Mouse (Mus musculus): ENCODE measurements around the gene Olfr1260. TPM values are rescaled to one million over a fixed set of nuclear protein-coding genes. Genes with fewer than 3 reads are reported as not detected.

Gene Olfr1260
- polyA plus RNA-seq (2016; fragmentation: Nextera tagmentation; extraction: Ambion mirVana): not detected in 2 replicates

DNA sequence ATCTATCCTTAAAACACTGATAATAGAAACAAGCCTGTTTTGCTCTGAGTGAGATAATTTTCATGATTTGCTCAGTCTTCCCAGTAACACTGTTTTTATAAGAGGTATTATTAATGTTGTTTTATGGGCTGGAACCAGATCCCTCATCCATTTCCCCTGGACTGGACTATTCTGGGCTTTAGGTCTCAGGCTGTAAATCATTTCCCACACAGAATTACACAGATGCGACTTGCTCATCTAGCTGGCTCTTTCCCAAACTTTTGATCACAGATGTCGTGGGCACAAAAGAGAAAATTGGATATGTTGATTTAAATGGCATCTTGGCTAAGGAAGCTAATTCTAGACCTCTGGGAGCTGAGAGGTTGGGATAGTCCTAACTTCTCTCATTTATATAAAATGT lies at the start of gene Olfr1260:
TSS of gene Olfr1260 (plus strand) at position 157 of the 400 bp plus-strand sequence.
- no peaks in the 10 kb centered on the region for H3K36me3 ChIP-seq (replicated peaks)
- H3K27ac ChIP-seq: no peak within 1 kb of the TSS
- H3K4me3 ChIP-seq: no peak within 1 kb of the TSS
- WGBS: 87% methylated on average over 2 of the region's 2 CpGs
- no peaks in the 10 kb centered on the region for H3K4me1 ChIP-seq
- no peaks in the 10 kb centered on the region for H3K27me3 ChIP-seq (ENCODE audit: poor library complexity, severe bottlenecking)
- H3K9me3 ChIP-seq: no peaks in the 10 kb centered on the region
- DNase-seq (ENCODE audit: extremely low spot score, low spot score): no peak

- Histone ChIP-seq H3K27me3 (ENCODE audit: poor library complexity, severe bottlenecking) (no peaks in the 10 kb centered on the region), H3K9me3 (no peaks in the 10 kb centered on the region), H3K27ac (no peak within 1 kb of the TSS), H3K4me1 (no peaks in the 10 kb centered on the region), H3K36me3 (replicated peaks) (no peaks in the 10 kb centered on the region), H3K4me3 (no peak within 1 kb of the TSS)
- DNase-seq (ENCODE audit: extremely low spot score, low spot score): no peak
Measured at GRCm38 (mm10) chr2:89927009-89927408, 47.1 kb upstream of the Olfr1260 start, which contains the start of gene Olfr1258. Gene Olfr1258, plus strand, starts transcription at chr2:89927309.

DNA sequence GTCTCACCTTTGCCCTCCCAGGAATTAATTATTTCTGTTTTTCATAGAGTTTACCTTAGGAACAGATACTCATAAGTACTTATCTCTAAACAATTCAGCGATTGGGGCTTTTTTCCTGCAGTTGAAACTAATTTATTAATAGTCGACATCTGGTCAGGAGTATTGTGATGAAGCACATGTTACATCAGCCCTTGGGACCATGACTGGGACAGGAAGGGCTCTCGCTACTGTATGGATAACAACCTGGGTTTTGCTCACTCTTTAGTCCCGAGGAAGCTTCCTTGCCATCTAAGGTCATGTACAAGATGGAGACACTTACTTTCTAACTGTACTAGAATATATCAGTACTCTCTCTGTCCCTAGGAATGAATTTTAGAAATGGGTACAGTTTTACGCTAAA lies 25.6 kb upstream of the Olfr1260 start, which contains the start of gene Olfr1259:
TSS of gene Olfr1259 (minus strand) at position 101 of the 400 bp plus-strand sequence.
- H3K4me3 ChIP-seq: no peak within 1 kb of the TSS
- H3K4me1 ChIP-seq: no peaks in the 10 kb centered on the region
- WGBS: 90% methylated on average over 5 of the region's 5 CpGs
- no peak for DNase-seq (ENCODE audit: extremely low spot score, low spot score)
- no peaks in the 10 kb centered on the region for H3K9me3 ChIP-seq
- H3K27me3 ChIP-seq (ENCODE audit: poor library complexity, severe bottlenecking): no peaks in the 10 kb centered on the region
- no peak within 1 kb of the TSS for H3K27ac ChIP-seq
- H3K36me3 ChIP-seq (replicated peaks): no peaks in the 10 kb centered on the region

GRCm38 (mm10) chr2:89977709-89978108 lies 3.6 kb downstream of the Olfr1260 start:
- no peaks in the 10 kb centered on the region for H3K27me3 ChIP-seq (ENCODE audit: poor library complexity, severe bottlenecking)
- H3K36me3 ChIP-seq (replicated peaks): no peaks in the 10 kb centered on the region
- no peaks in the 10 kb centered on the region for H3K9me3 ChIP-seq
- WGBS: 79% methylated on average over 2 of the region's 2 CpGs
- no peak overlapping the region for H3K27ac ChIP-seq
- no peak for DNase-seq (ENCODE audit: extremely low spot score, low spot score)
- H3K4me1 ChIP-seq: no peaks in the 10 kb centered on the region
- no peak overlapping the region for H3K4me3 ChIP-seq

GRCm38 (mm10) chr2:89990921-89991320 lies 16.8 kb downstream of the Olfr1260 start, which contains the start of gene Olfr1261:
Gene Olfr1261, plus strand, starts transcription at chr2:89991221.
- no peak within 1 kb of the TSS for H3K27ac ChIP-seq
- DNase-seq (ENCODE audit: extremely low spot score, low spot score): no peak
- no peaks in the 10 kb centered on the region for H3K4me1 ChIP-seq
- H3K4me3 ChIP-seq: no peak within 1 kb of the TSS
- no peaks in the 10 kb centered on the region for H3K27me3 ChIP-seq (ENCODE audit: poor library complexity, severe bottlenecking)
- H3K36me3 ChIP-seq (replicated peaks): no peaks in the 10 kb centered on the region
- H3K9me3 ChIP-seq: no peaks in the 10 kb centered on the region

- Histone ChIP-seq H3K27me3 (ENCODE audit: poor library complexity, severe bottlenecking) (no peaks in the 10 kb centered on the region), H3K4me1 (no peaks in the 10 kb centered on the region), H3K36me3 (replicated peaks) (no peaks in the 10 kb centered on the region), H3K4me3 (no peak within 1 kb of the TSS), H3K9me3 (no peaks in the 10 kb centered on the region), H3K27ac (no peak within 1 kb of the TSS)
- DNase-seq (ENCODE audit: extremely low spot score, low spot score): no peak
Measured at GRCm38 (mm10) chr2:89999845-90000244, 25.7 kb downstream of the Olfr1260 start, which contains the start of gene Olfr1262. Gene Olfr1262, plus strand, starts transcription at chr2:90000145.

- Histone ChIP-seq H3K9me3 (no peaks in the 10 kb centered on the region), H3K36me3 (replicated peaks) (no peaks in the 10 kb centered on the region), H3K4me3 (no peak within 1 kb of the TSS), H3K27me3 (ENCODE audit: poor library complexity, severe bottlenecking) (no peaks in the 10 kb centered on the region), H3K4me1 (no peaks in the 10 kb centered on the region), H3K27ac (no peak within 1 kb of the TSS)
- DNase-seq (ENCODE audit: extremely low spot score, low spot score): no peak
- 88% methylated on average over 2 of the region's 2 CpGs for WGBS
Measured at GRCm38 (mm10) chr2:90011831-90012230, 37.7 kb downstream of the Olfr1260 start, which contains the start of gene Olfr1263. Gene Olfr1263, plus strand, starts transcription at chr2:90012131.

- no peaks in the 10 kb centered on the region for H3K27me3 ChIP-seq (ENCODE audit: poor library complexity, severe bottlenecking)
- H3K4me3 ChIP-seq: no peak within 1 kb of the TSS
- H3K36me3 ChIP-seq (replicated peaks): no peaks in the 10 kb centered on the region
- no peaks in the 10 kb centered on the region for H3K9me3 ChIP-seq
- no peak for DNase-seq (ENCODE audit: extremely low spot score, low spot score)
- no peaks in the 10 kb centered on the region for H3K4me1 ChIP-seq
- H3K27ac ChIP-seq: no peak within 1 kb of the TSS
- 62% methylated on average over 2 of the region's 2 CpGs for WGBS
Measured at GRCm38 (mm10) chr2:90025477-90025876, 51.3 kb downstream of the Olfr1260 start, which contains the start of gene Olfr1264. Gene Olfr1264, minus strand, starts transcription at chr2:90025577.

Other genes with a start within 250 kb of the Olfr1260 start
- gene Olfr1252, start 249.3 kb upstream of the Olfr1260 start, polyA plus RNA-seq (2016; fragmentation: Nextera tagmentation; extraction: Ambion mirVana): not detected in 2 replicates
- not detected in 2 replicates for gene Olfr1253, start 217.2 kb upstream of the Olfr1260 start, polyA plus RNA-seq (2016; fragmentation: Nextera tagmentation; extraction: Ambion mirVana)
- gene Olfr1254, start 180.7 kb upstream of the Olfr1260 start, polyA plus RNA-seq (2016; fragmentation: Nextera tagmentation; extraction: Ambion mirVana): not detected in 2 replicates
- not detected in 2 replicates for gene Olfr1255, start 162.3 kb upstream of the Olfr1260 start, polyA plus RNA-seq (2016; fragmentation: Nextera tagmentation; extraction: Ambion mirVana)
- gene Olfr1256, start 132.8 kb upstream of the Olfr1260 start, polyA plus RNA-seq (2016; fragmentation: Nextera tagmentation; extraction: Ambion mirVana): not detected in 2 replicates
- not detected in 2 replicates for gene Olfr48, start 126.1 kb upstream of the Olfr1260 start, polyA plus RNA-seq (2016; fragmentation: Nextera tagmentation; extraction: Ambion mirVana)
- gene Olfr1257, start 95.9 kb upstream of the Olfr1260 start, polyA plus RNA-seq (2016; fragmentation: Nextera tagmentation; extraction: Ambion mirVana): not detected in 2 replicates
- gene Olfr1258, start 47.0 kb upstream of the Olfr1260 start, polyA plus RNA-seq (2016; fragmentation: Nextera tagmentation; extraction: Ambion mirVana): not detected in 2 replicates
- gene Olfr1259, start 25.7 kb upstream of the Olfr1260 start, polyA plus RNA-seq (2016; fragmentation: Nextera tagmentation; extraction: Ambion mirVana): not detected in 2 replicates
- gene Olfr1261, start 16.9 kb downstream of the Olfr1260 start, polyA plus RNA-seq (2016; fragmentation: Nextera tagmentation; extraction: Ambion mirVana): not detected in 2 replicates
- gene Olfr1262, start 25.8 kb downstream of the Olfr1260 start, polyA plus RNA-seq (2016; fragmentation: Nextera tagmentation; extraction: Ambion mirVana): not detected in 2 replicates
- not detected in 2 replicates for gene Olfr1263, start 37.8 kb downstream of the Olfr1260 start, polyA plus RNA-seq (2016; fragmentation: Nextera tagmentation; extraction: Ambion mirVana)
- not detected in 2 replicates for gene Olfr1264, start 51.2 kb downstream of the Olfr1260 start, polyA plus RNA-seq (2016; fragmentation: Nextera tagmentation; extraction: Ambion mirVana)
- not detected in 2 replicates for gene Olfr1265, start 61.0 kb downstream of the Olfr1260 start, polyA plus RNA-seq (2016; fragmentation: Nextera tagmentation; extraction: Ambion mirVana)
- not detected in 2 replicates for gene Olfr140, start 89.3 kb downstream of the Olfr1260 start, polyA plus RNA-seq (2016; fragmentation: Nextera tagmentation; extraction: Ambion mirVana)
- gene Olfr1269, start 147.1 kb downstream of the Olfr1260 start, polyA plus RNA-seq (2016; fragmentation: Nextera tagmentation; extraction: Ambion mirVana): not detected in 2 replicates
- not detected in 2 replicates for gene Olfr32, start 168.0 kb downstream of the Olfr1260 start, polyA plus RNA-seq (2016; fragmentation: Nextera tagmentation; extraction: Ambion mirVana)
- not detected in 2 replicates for gene Olfr1270, start 178.8 kb downstream of the Olfr1260 start, polyA plus RNA-seq (2016; fragmentation: Nextera tagmentation; extraction: Ambion mirVana)